Mouse (Mus musculus) limb, embryonic 10.5 days (tissue): ENCODE results near the gene Gm6268. TPM values are rescaled to one million over a fixed set of nuclear protein-coding genes. Genes with fewer than 3 reads are reported as not detected.

Experiments used
- DNase-seq: peaks from one replicate; pipeline ENCODE4 v3.0.0-alpha.2; 2017; ENCODE audit warnings: low spot score
- H3K27ac ChIP-seq: fragments of 300-500 bp; sonication (generic); 2 replicates; pipeline ENCODE4 v1.5.1; 2016; ENCODE audit warnings: mild to moderate bottlenecking
- H3K27me3 ChIP-seq: fragments of 300-500 bp; sonication (generic); 2 replicates; pipeline ENCODE4 v1.6.1; 2016; ENCODE audit warnings: low read depth, mild to moderate bottlenecking; ENCODE audit not compliant: poor library complexity, severe bottlenecking
- H3K36me3 ChIP-seq: fragments of 300-500 bp; sonication (generic); 2 replicates; pipeline ENCODE4 v1.6.1; 2016; ENCODE audit warnings: mild to moderate bottlenecking, moderate library complexity
- H3K4me1 ChIP-seq: fragments of 300-500 bp; sonication (generic); 2 replicates; pipeline ENCODE4 v1.6.1; 2016
- H3K4me3 ChIP-seq: fragments of 300-500 bp; sonication (generic); 2 replicates; pipeline ENCODE4 v1.5.1; 2016; ENCODE audit warnings: mild to moderate bottlenecking, moderate library complexity
- H3K9me3 ChIP-seq: fragments of 300-500 bp; sonication (generic); replicated peaks from 2 replicates; pipeline ENCODE4 v1.6.1; 2016; ENCODE audit warnings: mild to moderate bottlenecking
- WGBS: fragments of 180-500 bp; shearing (Covaris S2); methylation state at CpG from one replicate; pipeline ENCODE4 v1.1.7; 2016; 5-methylcytosine and 5-hydroxymethylcytosine counted together
- microRNA-seq: library from miRNA; unstranded; fragments of <30 nt; microRNA quantifications from one replicate; pipeline ENCODE4, GENCODE M21; 2017
- polyA plus RNA-seq: library from polyadenylated mRNA; unstranded; fragments of >200 nt; fragmentation: Nextera tagmentation; extraction: Ambion mirVana; gene quantifications from 2 replicates; pipeline ENCODE4 v1.2.1, GENCODE M21; 2016

The Gm6268 gene
- polyA plus RNA-seq: not detected in 2 replicates

DNA sequence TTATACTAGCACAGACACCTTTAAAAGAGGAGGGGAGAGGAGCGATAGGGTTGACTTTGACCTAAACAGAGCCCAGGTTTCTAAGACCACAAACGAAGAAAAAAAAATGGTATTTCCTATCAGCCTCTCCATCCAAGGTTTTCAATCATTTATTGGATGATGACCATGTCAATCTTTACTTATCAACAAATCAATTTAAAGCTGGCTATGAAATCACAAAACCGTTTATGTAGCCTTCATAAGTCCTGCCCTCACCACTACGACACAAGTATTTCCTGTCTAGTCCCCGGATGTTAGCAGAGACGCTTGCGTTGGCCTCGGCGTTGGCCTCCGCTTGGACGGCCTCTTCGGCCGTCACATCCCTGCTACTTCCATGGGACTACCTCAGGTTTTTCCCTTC is at the start of gene Gm6268:
Gm6268 (plus strand) TSS at position 301 of the 400 bp plus-strand sequence.
- Histone ChIP-seq H3K4me3 (no peak within 1 kb of the TSS), H3K4me1 (no peaks in the 10 kb centered on the region), H3K27me3 (no peaks in the 10 kb centered on the region), H3K27ac (no peak within 1 kb of the TSS), H3K9me3 (no peaks in the 10 kb centered on the region), H3K36me3 (no peaks in the 10 kb centered on the region)
- WGBS: 92% methylated on average over 13 of the region's 13 CpGs
- DNase-seq: no peak

DNA sequence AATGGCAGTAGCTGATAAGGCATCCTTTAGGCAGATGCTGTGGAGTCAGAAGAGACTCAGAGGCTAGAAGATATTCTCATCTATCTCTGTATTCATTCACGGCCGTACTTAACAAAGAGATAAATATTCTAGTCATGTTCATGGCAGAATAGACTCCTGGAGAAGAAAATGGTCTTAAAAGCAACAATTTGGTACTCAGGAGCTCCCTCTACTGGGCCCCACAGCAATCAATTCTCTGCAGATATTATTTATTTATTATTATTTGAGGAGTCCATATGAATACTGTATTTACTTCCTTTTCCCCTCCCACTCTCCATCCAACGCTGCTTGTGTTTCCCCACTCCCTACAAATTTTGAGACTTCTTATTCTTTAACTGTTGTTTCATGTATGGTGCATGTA is 48.6 kb upstream of the Gm6268 start:
- Histone ChIP-seq H3K36me3 (no peaks in the 10 kb centered on the region), H3K4me3 (no peak overlapping the region), H3K9me3 (no peaks in the 10 kb centered on the region), H3K27ac (no peak overlapping the region), H3K27me3 (no peaks in the 10 kb centered on the region), H3K4me1 (no peaks in the 10 kb centered on the region)
- WGBS: 66% methylated on average over 3 of the region's 3 CpGs
- DNase-seq: no peak

DNA sequence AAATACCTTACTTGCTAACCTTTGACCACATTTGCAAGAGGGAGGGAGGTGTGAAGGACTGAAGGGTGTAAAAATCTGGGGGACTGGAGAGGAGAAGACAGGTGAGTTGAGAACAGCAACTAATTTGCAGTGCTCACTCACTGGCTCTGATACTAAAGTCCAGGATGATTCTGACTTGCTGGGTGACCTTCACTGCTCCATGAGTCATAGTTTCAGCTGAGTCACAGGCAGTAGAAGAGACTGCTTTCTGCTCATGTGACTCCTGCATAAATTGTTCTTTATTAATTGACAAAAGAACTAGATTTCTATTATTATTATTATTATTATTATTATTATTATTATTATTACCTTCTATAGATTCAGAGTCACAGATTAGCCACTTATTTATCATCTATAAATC is 15.7 kb upstream of the Gm6268 start:
- DNase-seq: no peak
- H3K4me1 ChIP-seq: no peaks in the 10 kb centered on the region
- H3K9me3 ChIP-seq: no peaks in the 10 kb centered on the region
- no peaks in the 10 kb centered on the region for H3K27me3 ChIP-seq
- H3K27ac ChIP-seq: no peak overlapping the region
- H3K36me3 ChIP-seq: no peaks in the 10 kb centered on the region
- H3K4me3 ChIP-seq: no peak overlapping the region

DNA sequence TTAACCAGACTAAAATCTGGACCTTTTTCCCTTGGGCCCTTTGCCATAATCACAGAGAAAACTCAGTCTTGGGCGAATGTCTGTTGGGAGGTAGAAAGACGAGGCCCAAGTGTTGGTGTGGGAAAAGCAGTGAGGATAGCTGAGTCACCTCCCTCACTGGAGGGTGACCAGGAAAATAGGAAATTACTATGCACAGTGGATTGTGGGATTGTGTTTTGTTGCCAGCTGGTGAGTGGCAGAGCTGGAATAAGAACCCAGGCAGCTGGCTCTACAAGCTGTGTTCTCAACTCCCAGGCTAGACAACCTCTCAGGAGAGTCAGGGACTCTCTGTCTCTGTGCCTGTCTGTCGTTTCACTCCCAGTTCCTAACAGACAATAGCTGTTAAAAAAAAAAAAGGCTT is 11.1 kb upstream of the Gm6268 start:
- no peaks in the 10 kb centered on the region for H3K9me3 ChIP-seq
- no peak overlapping the region for H3K4me3 ChIP-seq
- DNase-seq: no peak
- H3K36me3 ChIP-seq: no peaks in the 10 kb centered on the region
- no peak overlapping the region for H3K27ac ChIP-seq
- no peaks in the 10 kb centered on the region for H3K27me3 ChIP-seq
- WGBS: 68% methylated on average over 3 of the region's 3 CpGs
- no peaks in the 10 kb centered on the region for H3K4me1 ChIP-seq

DNA sequence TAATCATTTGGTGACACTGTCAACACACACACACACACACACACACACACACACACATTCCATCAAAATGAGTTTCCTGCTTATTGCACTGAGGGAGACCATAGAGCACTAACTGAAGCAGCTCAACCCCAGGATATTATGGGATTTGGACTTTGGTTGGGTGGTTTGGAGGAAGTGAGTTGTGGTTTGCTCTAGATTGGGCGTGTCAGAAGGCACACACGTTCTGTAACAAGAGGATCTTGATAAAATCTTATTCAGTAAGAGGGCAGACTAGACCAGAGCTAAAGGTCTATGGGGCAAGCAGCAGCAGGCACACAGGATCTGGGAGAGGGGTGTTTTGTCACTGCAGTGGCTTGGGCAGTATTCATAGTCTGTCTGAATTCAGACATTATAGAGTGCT is 10.6 kb upstream of the Gm6268 start:
- no peaks in the 10 kb centered on the region for H3K4me1 ChIP-seq
- no peaks in the 10 kb centered on the region for H3K36me3 ChIP-seq
- DNase-seq: no peak
- WGBS: 82% methylated on average over 2 of the region's 2 CpGs
- no peaks in the 10 kb centered on the region for H3K9me3 ChIP-seq
- no peak overlapping the region for H3K4me3 ChIP-seq
- H3K27me3 ChIP-seq: no peaks in the 10 kb centered on the region
- no peak overlapping the region for H3K27ac ChIP-seq

DNA sequence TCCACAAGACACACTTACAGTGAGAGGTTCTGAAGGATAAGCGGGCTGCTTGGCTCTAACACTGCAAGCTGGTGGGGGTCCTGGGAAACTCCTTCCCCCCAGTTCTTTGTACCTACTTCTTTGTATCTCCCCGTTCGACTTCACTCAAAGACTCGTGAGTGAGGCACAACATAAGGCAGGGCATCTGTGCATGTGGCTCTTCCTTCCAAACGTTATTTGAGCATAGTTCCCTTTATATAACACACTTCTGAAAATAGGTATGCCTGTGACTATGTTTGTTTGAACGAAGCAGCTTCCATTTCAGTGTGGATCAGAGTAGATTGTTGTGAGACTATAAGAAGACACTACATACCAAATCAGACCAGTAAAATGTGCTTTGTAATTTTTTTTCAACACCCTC is 8.4 kb upstream of the Gm6268 start:
- WGBS: 78% methylated on average over 6 of the region's 6 CpGs
- no peak overlapping the region for H3K4me3 ChIP-seq
- H3K36me3 ChIP-seq: no peaks in the 10 kb centered on the region
- no peak overlapping the region for H3K27ac ChIP-seq
- DNase-seq: no peak
- H3K27me3 ChIP-seq: no peaks in the 10 kb centered on the region
- no peaks in the 10 kb centered on the region for H3K4me1 ChIP-seq
- no peaks in the 10 kb centered on the region for H3K9me3 ChIP-seq

DNA sequence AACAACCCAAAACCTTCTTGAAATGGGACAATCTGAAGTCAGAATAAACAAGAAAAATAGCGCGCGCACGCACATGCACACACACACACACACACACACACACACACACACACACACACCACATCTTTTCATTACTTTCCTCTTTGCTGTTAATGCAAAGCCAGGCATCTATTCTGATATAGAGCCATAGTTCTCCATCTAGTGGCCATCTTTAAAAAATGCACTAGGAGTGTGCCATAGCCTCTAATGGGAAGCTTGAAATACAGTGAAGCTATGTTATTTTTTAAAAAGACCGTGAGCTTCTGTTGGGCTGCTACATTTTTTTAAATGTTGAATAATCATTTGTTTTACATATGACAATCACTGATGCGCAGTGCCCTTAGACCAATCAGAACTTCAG is 7.8 kb upstream of the Gm6268 start:
- Histone ChIP-seq H3K36me3 (no peaks in the 10 kb centered on the region), H3K4me3 (no peak overlapping the region), H3K9me3 (no peaks in the 10 kb centered on the region), H3K27me3 (no peaks in the 10 kb centered on the region), H3K27ac (no peak overlapping the region), H3K4me1 (no peaks in the 10 kb centered on the region)
- 33% methylated on average over 6 of the region's 6 CpGs for WGBS
- no peak for DNase-seq

DNA sequence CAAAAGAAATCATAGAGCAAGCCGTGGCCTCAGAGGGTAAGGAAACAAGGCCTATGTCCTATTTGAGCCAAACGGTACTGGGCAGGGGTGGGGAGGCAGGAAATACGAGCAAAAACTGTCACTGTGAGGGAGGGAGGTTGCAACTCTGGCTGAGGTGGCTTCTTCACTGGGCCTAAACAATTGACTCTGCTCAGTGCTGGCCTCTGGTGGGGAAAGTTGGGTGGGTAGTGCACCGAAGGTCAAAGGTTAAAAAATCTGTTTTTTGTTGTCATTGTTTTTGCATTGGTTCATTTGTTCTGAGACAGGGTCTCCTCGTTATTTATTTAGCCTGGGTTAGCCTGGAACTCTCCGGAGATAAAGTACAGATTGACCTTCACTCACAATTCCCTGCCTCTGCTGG is 1.2 kb downstream of the Gm6268 start:
- Histone ChIP-seq H3K27me3 (no peaks in the 10 kb centered on the region), H3K4me3 (no peak overlapping the region), H3K9me3 (no peaks in the 10 kb centered on the region), H3K36me3 (no peaks in the 10 kb centered on the region), H3K27ac (no peak overlapping the region), H3K4me1 (no peaks in the 10 kb centered on the region)
- no peak for DNase-seq
- 56% methylated on average over 6 of the region's 6 CpGs for WGBS

DNA sequence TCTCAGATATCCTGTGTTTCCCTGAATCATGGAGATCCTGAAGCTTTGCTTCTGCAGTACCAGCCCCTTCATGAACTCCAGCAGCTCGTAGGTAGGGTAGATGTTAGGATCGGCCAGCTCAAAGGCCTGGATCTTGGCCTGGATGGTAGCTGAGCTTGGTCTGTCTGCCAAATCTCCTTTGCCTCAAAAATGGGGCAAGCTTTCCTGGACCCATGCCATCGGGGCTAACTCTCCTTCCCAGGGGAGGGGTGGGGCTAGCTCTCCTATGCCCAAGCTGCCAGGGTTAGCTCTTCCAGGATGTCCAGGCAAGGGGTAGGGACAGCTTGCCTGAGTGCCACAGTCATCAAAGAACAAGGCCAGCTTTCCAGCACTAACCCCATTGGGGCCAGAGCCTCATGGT is 18.1 kb downstream of the Gm6268 start:
- 89% methylated on average over 3 of the region's 3 CpGs for WGBS
- Histone ChIP-seq H3K9me3 (no peaks in the 10 kb centered on the region), H3K36me3 (no peaks in the 10 kb centered on the region), H3K4me3 (no peak overlapping the region), H3K27ac (no peak overlapping the region), H3K27me3 (no peaks in the 10 kb centered on the region), H3K4me1 (no peaks in the 10 kb centered on the region)
- DNase-seq: no peak

DNA sequence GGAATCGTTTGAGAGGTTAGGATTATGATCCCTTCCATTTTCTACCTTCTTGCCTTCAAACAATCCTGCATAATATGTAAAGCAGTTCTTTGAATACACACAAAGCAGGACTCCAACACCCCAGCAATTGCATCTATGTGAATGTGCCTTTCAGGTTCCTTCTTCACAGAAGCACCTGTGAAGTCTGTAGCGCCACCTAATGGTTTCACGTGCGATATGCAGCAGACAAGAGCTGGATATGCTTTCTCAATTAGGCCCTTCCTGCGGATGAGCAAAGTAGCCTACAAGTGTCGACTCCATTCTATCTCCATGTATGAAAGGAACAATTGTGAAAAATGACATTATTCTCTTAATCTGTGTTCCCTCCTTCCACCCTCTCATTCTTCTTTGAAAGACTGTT is 33.9 kb downstream of the Gm6268 start:
- DNase-seq: no peak
- WGBS: 41% methylated on average over 6 of the region's 6 CpGs
- no peak overlapping the region for H3K27ac ChIP-seq

DNA sequence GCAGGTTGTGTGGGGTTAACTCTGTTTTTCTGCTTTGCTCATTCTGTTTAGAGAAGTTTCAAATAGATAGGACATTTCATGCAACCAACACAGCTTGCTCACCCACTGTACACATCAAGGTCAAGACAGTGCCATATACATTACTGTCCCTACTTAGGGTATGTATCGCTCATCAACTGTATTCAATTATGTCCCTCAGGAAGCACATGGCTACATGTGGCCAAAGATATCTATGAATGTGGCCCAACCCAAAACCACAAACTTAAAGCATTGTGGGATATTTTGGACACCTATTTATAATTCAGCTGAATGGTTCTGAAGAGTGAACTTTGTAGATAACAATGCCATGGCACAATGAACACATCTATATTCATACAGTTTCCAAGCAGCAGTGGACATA is 36.9 kb downstream of the Gm6268 start:
- no peak for DNase-seq
- Histone ChIP-seq H3K27me3 (no peaks in the 10 kb centered on the region), H3K9me3 (no peaks in the 10 kb centered on the region), H3K4me3 (no peak overlapping the region), H3K27ac (no peak overlapping the region), H3K4me1 (no peaks in the 10 kb centered on the region), H3K36me3 (no peaks in the 10 kb centered on the region)
- WGBS: 97% methylated on average over 1 of the region's 1 CpGs

More for the DNA sequence above, 33.9 kb downstream of the Gm6268 start:
- no peak overlapping the region for H3K4me3 ChIP-seq
- H3K4me1 ChIP-seq: no peaks in the 10 kb centered on the region
- H3K27me3 ChIP-seq: no peaks in the 10 kb centered on the region
- H3K9me3 ChIP-seq: no peaks in the 10 kb centered on the region
- H3K36me3 ChIP-seq: no peaks in the 10 kb centered on the region

Small RNA genes lying within 50 kb of the gene (microRNA-seq; reads per million reads assigned to microRNA genes)
- gene Gm44485: not detected

Other genes with a start within 250 kb of the Gm6268 start
- 4.4 and 6.0 TPM in 2 replicates for gene Zcchc12, start 205.4 kb upstream of the Gm6268 start, polyA plus RNA-seq
- 0.06 and 0.21 TPM in 2 replicates for gene Lonrf3, start 72.9 kb upstream of the Gm6268 start, polyA plus RNA-seq
- not detected in 2 replicates for gene Gm14569, start 90.5 kb downstream of the Gm6268 start, polyA plus RNA-seq
- gene Pgrmc1, start 196.9 kb downstream of the Gm6268 start, polyA plus RNA-seq: 362 and 378 TPM in 2 replicates
- 2.3 and 2.5 TPM in 2 replicates for gene Akap17b, start 244.1 kb downstream of the Gm6268 start, polyA plus RNA-seq